Mouse (Mus musculus): ENCODE measurements at regions not wholly inside any gene's neighbourhood (a gene's known extent, or its start where the extent isn't known, plus 50 kb on each side); places are given as distances from the start of the nearest gene placed in this dataset.

- peak; percentile 33 for DNase-seq (ENCODE audit: low read depth)
These were observed 63.1 kb downstream of the Kcnf1 start for GRCm38 (mm10) chr12:17113465-17114177.

GRCm38 (mm10) chr12:17112781-17113464, 63.8 kb downstream of the Kcnf1 start:
- DNase-seq (ENCODE audit: low read depth), result no peak

- DNase-seq (ENCODE audit: low read depth), result no peak
These were observed 70.5 kb downstream of the Kcnf1 start for GRCm38 (mm10) chr12:17106220-17106619.

GRCm38 (mm10) chr12:17105057-17105712, 71.5 kb downstream of the Kcnf1 start:
- DNase-seq (ENCODE audit: low read depth), result no peak

- no peak for DNase-seq (ENCODE audit: low read depth)
These were observed 74.8 kb downstream of the Kcnf1 start for GRCm38 (mm10) chr12:17101842-17102241.

- DNase-seq (ENCODE audit: low read depth), result no peak
These were observed 78.9 kb downstream of the Kcnf1 start for GRCm38 (mm10) chr12:17097800-17098271.

GRCm38 (mm10) chr12:17094758-17095157, 81.9 kb downstream of the Kcnf1 start:
- DNase-seq (ENCODE audit: low read depth), result no peak

- no peak for DNase-seq (ENCODE audit: low read depth)
These were observed 82.2 kb upstream of the 2410004P03Rik start for GRCm38 (mm10) chr12:17093772-17094171.

- no peak for DNase-seq (ENCODE audit: low read depth)
These were observed 79.5 kb upstream of the 2410004P03Rik start for GRCm38 (mm10) chr12:17091058-17091457.

GRCm38 (mm10) chr12:17089710-17090339, 78.3 kb upstream of the 2410004P03Rik start:
- no peak for DNase-seq (ENCODE audit: low read depth)

GRCm38 (mm10) chr12:17087388-17087787, 75.9 kb upstream of the 2410004P03Rik start:
- DNase-seq (ENCODE audit: low read depth), result no peak

GRCm38 (mm10) chr12:17085209-17085574, 73.7 kb upstream of the 2410004P03Rik start:
- DNase-seq (ENCODE audit: low read depth), result peak; percentile 46

- peak; percentile 59 for DNase-seq (ENCODE audit: low read depth)
These were observed 73.1 kb upstream of the 2410004P03Rik start for GRCm38 (mm10) chr12:17084499-17085208.

GRCm38 (mm10) chr12:17071691-17072454, 60.3 kb upstream of the 2410004P03Rik start:
- DNase-seq (ENCODE audit: low read depth), result no peak

GRCm38 (mm10) chr12:17069808-17070207, 58.3 kb upstream of the 2410004P03Rik start:
- DNase-seq (ENCODE audit: low read depth), result no peak

- no peak for DNase-seq (ENCODE audit: low read depth)
These were observed 57.6 kb upstream of the 2410004P03Rik start for GRCm38 (mm10) chr12:17069161-17069560.

- no peak for DNase-seq (ENCODE audit: low read depth)
These were observed 52.4 kb upstream of the 2410004P03Rik start for GRCm38 (mm10) chr12:17063920-17064319.
